Mouse (Mus musculus) bone marrow macrophage, adult 2 months (primary cell): ENCODE results near the gene Gucy2g.

Experiments
- CTCF ChIP-seq: IDR thresholded peaks from 2 replicates; pipeline ENCODE4 v1.5.1; 2012; ENCODE audit warnings: low read depth, mild to moderate bottlenecking, low read length, moderate library complexity
- POLR2A ChIP-seq: IDR thresholded peaks from 2 replicates; pipeline ENCODE4 v1.6.1; 2012; ENCODE audit warnings: mild to moderate bottlenecking, low read depth, low read length, borderline replicate concordance

DNA sequence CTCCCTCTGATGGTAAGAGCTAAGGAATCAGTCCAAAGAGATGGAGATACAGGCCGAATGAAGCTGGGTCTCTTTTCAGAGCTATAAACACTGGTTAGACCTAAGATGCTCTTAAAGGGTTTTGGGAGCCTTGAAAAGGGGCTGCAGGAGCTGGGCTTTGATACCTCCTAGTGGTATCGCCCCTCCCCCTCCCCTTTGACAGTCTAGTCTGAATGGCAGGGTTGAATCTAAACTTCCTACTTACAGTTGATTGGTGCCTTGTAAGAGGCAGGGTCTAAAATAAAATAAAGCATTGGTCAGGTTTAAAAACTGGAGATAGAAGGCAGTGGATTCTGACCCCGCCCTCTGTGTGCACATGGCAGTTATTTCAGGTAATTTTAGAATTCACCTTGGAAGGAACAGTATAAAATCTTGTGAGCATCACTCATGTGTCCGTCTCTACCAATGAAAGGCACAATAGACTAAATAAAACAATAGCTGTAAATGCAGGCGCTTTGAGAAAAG is 13.5 kb upstream of the Gucy2g start:
- TF ChIP-seq CTCF (no peak), POLR2A (no peak)
